Mouse (Mus musculus) lung, postnatal 36 days (tissue): ENCODE results near the gene Tex2.
A peak's percentile ranks its signal among the peaks of the same experiment; 100 is the strongest.
"Not testable (repeated sequence)": the region's sequence is repeated elsewhere in the genome, so short reads cannot be mapped to it uniquely, and the experiment has no call there.

Experiments used
- DNase-seq: peaks from one replicate; pipeline ENCODE4 v3.0.0; 2022; ENCODE audit warnings: mixed read lengths

Gene Tex2

GRCm38 (mm10) chr11:106612961-106613637 lies at the start of gene Tex2:
Gene Tex2 (minus strand): TSS chr11:106613423.
- DNase-seq, result peak; percentile 98

GRCm38 (mm10) chr11:106662634-106663407 lies 49.6 kb upstream of the Tex2 start:
- DNase-seq, result no peak

- peak; percentile 70 for DNase-seq
These were observed 47.3 kb upstream of the Tex2 start for GRCm38 (mm10) chr11:106660453-106661081.

- DNase-seq, result peak; percentile 94
These were observed 46.5 kb upstream of the Tex2 start for GRCm38 (mm10) chr11:106659598-106660295.

- DNase-seq, result peak; percentile 93
These were observed 45.0 kb upstream of the Tex2 start for GRCm38 (mm10) chr11:106658051-106658880.

- not testable (repeated sequence) for DNase-seq
These were observed 43.8 kb upstream of the Tex2 start for GRCm38 (mm10) chr11:106656896-106657498.

GRCm38 (mm10) chr11:106648347-106648746 lies 35.1 kb upstream of the Tex2 start:
- peak; percentile 89 for DNase-seq

GRCm38 (mm10) chr11:106642966-106643637 lies 29.9 kb upstream of the Tex2 start:
- DNase-seq, result no peak

GRCm38 (mm10) chr11:106641580-106641979 lies 28.4 kb upstream of the Tex2 start:
- no peak for DNase-seq

GRCm38 (mm10) chr11:106640059-106640458 lies 26.8 kb upstream of the Tex2 start:
- no peak for DNase-seq

GRCm38 (mm10) chr11:106639356-106639692 lies 26.1 kb upstream of the Tex2 start:
- DNase-seq, result peak; percentile 35

GRCm38 (mm10) chr11:106638551-106639355 lies 25.5 kb upstream of the Tex2 start:
- DNase-seq, result no peak

GRCm38 (mm10) chr11:106637754-106638153 lies 24.5 kb upstream of the Tex2 start:
- no peak for DNase-seq

GRCm38 (mm10) chr11:106635946-106636345 lies 22.7 kb upstream of the Tex2 start:
- no peak for DNase-seq

- not testable (repeated sequence) for DNase-seq
These were observed 21.0 kb upstream of the Tex2 start for GRCm38 (mm10) chr11:106634175-106634574.

GRCm38 (mm10) chr11:106633456-106633855 lies 20.2 kb upstream of the Tex2 start:
- no peak for DNase-seq

GRCm38 (mm10) chr11:106627692-106628091 lies 14.5 kb upstream of the Tex2 start:
- peak; percentile 83 for DNase-seq

- no peak for DNase-seq
These were observed 12.4 kb upstream of the Tex2 start for GRCm38 (mm10) chr11:106625577-106625976.

GRCm38 (mm10) chr11:106623629-106624028 lies 10.4 kb upstream of the Tex2 start:
- peak; percentile 64 for DNase-seq

GRCm38 (mm10) chr11:106622056-106622455 lies 8.8 kb upstream of the Tex2 start:
- no peak for DNase-seq
